Mouse (Mus musculus): ENCODE results near the gene Btf3l4. TPM values are rescaled to one million over a fixed set of nuclear protein-coding genes. Genes with fewer than 3 reads are reported as not detected.

Gene Btf3l4
- polyA plus RNA-seq, 1 experiment from 2014 or later = 194 TPM

GRCm38 (mm10) chr4:108790507-108790906 is 42.9 kb downstream of the Btf3l4 start:
- Histone ChIP-seq H3K27me3 (ENCODE audit: control insufficient read depth, insufficient read depth, low read length) (no peaks in the 10 kb centered on the region), H3K36me3 (ENCODE audit: control insufficient read depth, insufficient read depth, low read length) (no peaks in the 10 kb centered on the region), H3K4me3 (ENCODE audit: low read depth, low read length) (no peak overlapping the region), H3K4me2 (ENCODE audit: low read depth, low read length) (no peak overlapping the region), H3K27ac (ENCODE audit: low read depth, low read length) (no peak overlapping the region), H3K9ac (replicated peaks; ENCODE audit: low read depth, low read length) (no peak overlapping the region), H3K9me3 (ENCODE audit: control insufficient read depth, low read length) (no peaks in the 10 kb centered on the region), H3K4me1 (ENCODE audit: control insufficient read depth, insufficient read depth, low read length) (no peaks in the 10 kb centered on the region)
- no peak for ATAC-seq (ENCODE audit: low read depth)
- WGBS = 81% methylated on average over 1 of the region's 1 CpGs

GRCm38 (mm10) chr4:108789258-108789936 is 44.0 kb downstream of the Btf3l4 start:
- no peaks in the 10 kb centered on the region for H3K4me1 ChIP-seq (ENCODE audit: control insufficient read depth, insufficient read depth, low read length)
- no peak overlapping the region for H3K4me2 ChIP-seq (ENCODE audit: low read depth, low read length)
- no peaks in the 10 kb centered on the region for H3K9me3 ChIP-seq (ENCODE audit: control insufficient read depth, low read length)
- no peak overlapping the region for H3K9ac ChIP-seq (replicated peaks; ENCODE audit: low read depth, low read length)
- H3K36me3 ChIP-seq (ENCODE audit: control insufficient read depth, insufficient read depth, low read length) = no peaks in the 10 kb centered on the region
- no peaks in the 10 kb centered on the region for H3K27me3 ChIP-seq (ENCODE audit: control insufficient read depth, insufficient read depth, low read length)
- no peak for ATAC-seq (ENCODE audit: low read depth)
- 76% methylated on average over 6 of the region's 6 CpGs for WGBS
- H3K27ac ChIP-seq (ENCODE audit: low read depth, low read length) = no peak overlapping the region
- H3K4me3 ChIP-seq (ENCODE audit: low read depth, low read length) = no peak overlapping the region

- H3K4me3 ChIP-seq (ENCODE audit: low read depth, low read length) = no peak overlapping the region
- H3K27me3 ChIP-seq (ENCODE audit: control insufficient read depth, insufficient read depth, low read length) = no peaks in the 10 kb centered on the region
- no peak overlapping the region for H3K9ac ChIP-seq (replicated peaks; ENCODE audit: low read depth, low read length)
- H3K4me2 ChIP-seq (ENCODE audit: low read depth, low read length) = no peak overlapping the region
- H3K9me3 ChIP-seq (ENCODE audit: control insufficient read depth, low read length) = no peaks in the 10 kb centered on the region
- WGBS = 41% methylated on average over 8 of the region's 8 CpGs
- H3K36me3 ChIP-seq (ENCODE audit: control insufficient read depth, insufficient read depth, low read length) = no peaks in the 10 kb centered on the region
- no peak for ATAC-seq (ENCODE audit: low read depth)
- peaks cover 7% of the 10 kb centered on the region; the same call in 1 of the 2 replicates for H3K4me1 ChIP-seq (ENCODE audit: control insufficient read depth, insufficient read depth, low read length)
- no peak overlapping the region for H3K27ac ChIP-seq (ENCODE audit: low read depth, low read length)
These were observed 50.9 kb downstream of the Btf3l4 start for GRCm38 (mm10) chr4:108782421-108783085.

GRCm38 (mm10) chr4:108781596-108781995 is 51.8 kb downstream of the Btf3l4 start:
- no peak for ATAC-seq (ENCODE audit: low read depth)
- H3K27me3 ChIP-seq (ENCODE audit: control insufficient read depth, insufficient read depth, low read length) = no peaks in the 10 kb centered on the region
- peak overlapping the region; percentile 91; the same call in 1 of the 2 replicates for H3K4me3 ChIP-seq (ENCODE audit: low read depth, low read length)
- no peak overlapping the region; the same call in 1 of the 2 replicates for H3K9ac ChIP-seq (replicated peaks; ENCODE audit: low read depth, low read length)
- H3K27ac ChIP-seq (ENCODE audit: low read depth, low read length) = no peak overlapping the region
- H3K4me2 ChIP-seq (ENCODE audit: low read depth, low read length) = peak overlapping the region; percentile 61
- WGBS = 76% methylated on average over 3 of the region's 3 CpGs
- no peaks in the 10 kb centered on the region for H3K36me3 ChIP-seq (ENCODE audit: control insufficient read depth, insufficient read depth, low read length)
- H3K4me1 ChIP-seq (ENCODE audit: control insufficient read depth, insufficient read depth, low read length) = peaks cover 7% of the 10 kb centered on the region; the same call in 1 of the 2 replicates
- H3K9me3 ChIP-seq (ENCODE audit: control insufficient read depth, low read length) = no peaks in the 10 kb centered on the region

- no peaks in the 10 kb centered on the region for H3K9me3 ChIP-seq (ENCODE audit: control insufficient read depth, low read length)
- H3K4me1 ChIP-seq (ENCODE audit: control insufficient read depth, insufficient read depth, low read length) = peaks cover 7% of the 10 kb centered on the region; the same call in 1 of the 2 replicates
- no peak for ATAC-seq (ENCODE audit: low read depth)
- H3K4me2 ChIP-seq (ENCODE audit: low read depth, low read length) = peak overlapping the region; percentile 61
- peak overlapping the region; percentile 98 for H3K9ac ChIP-seq (replicated peaks; ENCODE audit: low read depth, low read length)
- peak overlapping the region; percentile 98 for H3K27ac ChIP-seq (ENCODE audit: low read depth, low read length)
- 0% methylated on average over 11 of the region's 20 CpGs for WGBS
- H3K36me3 ChIP-seq (ENCODE audit: control insufficient read depth, insufficient read depth, low read length) = no peaks in the 10 kb centered on the region
- no peaks in the 10 kb centered on the region for H3K27me3 ChIP-seq (ENCODE audit: control insufficient read depth, insufficient read depth, low read length)
- peak overlapping the region; percentile 91 for H3K4me3 ChIP-seq (ENCODE audit: low read depth, low read length)
These were observed 52.6 kb downstream of the Btf3l4 start for GRCm38 (mm10) chr4:108780864-108781205.

- H3K4me2 ChIP-seq (ENCODE audit: low read depth, low read length) = peak within 1 kb of the TSS; percentile 61
- H3K4me1 ChIP-seq (ENCODE audit: control insufficient read depth, insufficient read depth, low read length) = peaks cover 7% of the 10 kb centered on the region; the same call in 1 of the 2 replicates
- WGBS = under 1% methylated on average over 79 of the region's 111 CpGs
- ATAC-seq (ENCODE audit: low read depth) = peak; percentile 94
- H3K27me3 ChIP-seq (ENCODE audit: control insufficient read depth, insufficient read depth, low read length) = no peaks in the 10 kb centered on the region
- peak within 1 kb of the TSS; percentile 91 for H3K4me3 ChIP-seq (ENCODE audit: low read depth, low read length)
- H3K36me3 ChIP-seq (ENCODE audit: control insufficient read depth, insufficient read depth, low read length) = no peaks in the 10 kb centered on the region
- peak within 1 kb of the TSS; percentile 98 for H3K27ac ChIP-seq (ENCODE audit: low read depth, low read length)
- peak within 1 kb of the TSS; percentile 98 for H3K9ac ChIP-seq (replicated peaks; ENCODE audit: low read depth, low read length)
- H3K9me3 ChIP-seq (ENCODE audit: control insufficient read depth, low read length) = no peaks in the 10 kb centered on the region
These were observed 53.2 kb downstream of the Btf3l4 start, which contains the start of gene Zfyve9 for GRCm38 (mm10) chr4:108780057-108780863. TSS of gene Zfyve9 (minus strand) at chr4:108780798.

GRCm38 (mm10) chr4:108779763-108780056 is 53.7 kb downstream of the Btf3l4 start:
- Histone ChIP-seq H3K36me3 (ENCODE audit: control insufficient read depth, insufficient read depth, low read length) (no peaks in the 10 kb centered on the region), H3K27ac (ENCODE audit: low read depth, low read length) (peak overlapping the region; percentile 98), H3K27me3 (ENCODE audit: control insufficient read depth, insufficient read depth, low read length) (no peaks in the 10 kb centered on the region), H3K4me3 (ENCODE audit: low read depth, low read length) (peak overlapping the region; percentile 91), H3K4me2 (ENCODE audit: low read depth, low read length) (peak overlapping the region; percentile 61), H3K4me1 (ENCODE audit: control insufficient read depth, insufficient read depth, low read length) (peaks cover 7% of the 10 kb centered on the region; the same call in 1 of the 2 replicates), H3K9ac (replicated peaks; ENCODE audit: low read depth, low read length) (peak overlapping the region; percentile 98), H3K9me3 (ENCODE audit: control insufficient read depth, low read length) (no peaks in the 10 kb centered on the region)
- WGBS = 0% methylated on average over 7 of the region's 7 CpGs
- no peak for ATAC-seq (ENCODE audit: low read depth)

- Histone ChIP-seq H3K4me1 (ENCODE audit: control insufficient read depth, insufficient read depth, low read length) (no peaks in the 10 kb centered on the region), H3K4me2 (ENCODE audit: low read depth, low read length) (no peak overlapping the region), H3K9ac (replicated peaks; ENCODE audit: low read depth, low read length) (no peak overlapping the region), H3K27me3 (ENCODE audit: control insufficient read depth, insufficient read depth, low read length) (no peaks in the 10 kb centered on the region), H3K27ac (ENCODE audit: low read depth, low read length) (no peak overlapping the region), H3K36me3 (ENCODE audit: control insufficient read depth, insufficient read depth, low read length) (no peaks in the 10 kb centered on the region), H3K4me3 (ENCODE audit: low read depth, low read length) (no peak overlapping the region), H3K9me3 (ENCODE audit: control insufficient read depth, low read length) (no peaks in the 10 kb centered on the region)
- ATAC-seq (ENCODE audit: low read depth) = no peak
These were observed 64.9 kb downstream of the Btf3l4 start for GRCm38 (mm10) chr4:108768527-108768926.

Data from neural tube, embryonic 14.5 days (tissue).